Mouse (Mus musculus): ENCODE measurements around the gene Srcin1. TPM values are rescaled to one million over a fixed set of nuclear protein-coding genes. Genes with fewer than 3 reads are reported as not detected.

The Srcin1 gene
- polyA plus RNA-seq (2016; fragmentation: Nextera tagmentation; extraction: Ambion mirVana) = 6.5 and 7.3 TPM in 2 replicates

GRCm38 (mm10) chr11:97576136-97576906, at the start of gene Srcin1:
Gene Srcin1, minus strand, starts transcription at chr11:97576186.
- H3K9me3 ChIP-seq = no peaks in the 10 kb centered on the region
- peak within 1 kb of the TSS; percentile 79 for H3K4me3 ChIP-seq
- peak within 1 kb of the TSS; percentile 97 for H3K27ac ChIP-seq (replicated peaks)
- peaks cover 55% of the 10 kb centered on the region for H3K4me1 ChIP-seq
- WGBS = 31% methylated on average over 9 of the region's 9 CpGs
- H3K9ac ChIP-seq (replicated peaks) = peak within 1 kb of the TSS; percentile 90
- peaks cover 59% of the 10 kb centered on the region for H3K27me3 ChIP-seq
- H3K4me2 ChIP-seq (replicated peaks) = peak within 1 kb of the TSS; percentile 85
- H3K36me3 ChIP-seq = no peaks in the 10 kb centered on the region
- no peak for ATAC-seq (ENCODE audit: low FRiP score, low read depth)

GRCm38 (mm10) chr11:97625551-97625950, 49.6 kb upstream of the Srcin1 start:
- H3K27me3 ChIP-seq = peaks cover 74% of the 10 kb centered on the region
- no peak overlapping the region for H3K27ac ChIP-seq (replicated peaks)
- no peak for ATAC-seq (ENCODE audit: low FRiP score, low read depth)
- H3K4me1 ChIP-seq = peaks cover 30% of the 10 kb centered on the region
- WGBS = 72% methylated on average over 5 of the region's 5 CpGs
- no peak overlapping the region for H3K4me3 ChIP-seq
- no peaks in the 10 kb centered on the region for H3K36me3 ChIP-seq
- no peak overlapping the region for H3K4me2 ChIP-seq (replicated peaks)
- no peak overlapping the region for H3K9ac ChIP-seq (replicated peaks)
- no peaks in the 10 kb centered on the region for H3K9me3 ChIP-seq

- no peak for ATAC-seq (ENCODE audit: low FRiP score, low read depth)
- no peaks in the 10 kb centered on the region for H3K9me3 ChIP-seq
- no peaks in the 10 kb centered on the region for H3K36me3 ChIP-seq
- WGBS = 65% methylated on average over 9 of the region's 9 CpGs
- peaks cover 23% of the 10 kb centered on the region for H3K4me1 ChIP-seq
- no peak overlapping the region for H3K27ac ChIP-seq (replicated peaks)
- H3K27me3 ChIP-seq = peaks cover 64% of the 10 kb centered on the region
- no peak overlapping the region for H3K9ac ChIP-seq (replicated peaks)
- no peak overlapping the region for H3K4me3 ChIP-seq
- H3K4me2 ChIP-seq (replicated peaks) = no peak overlapping the region
Observed at GRCm38 (mm10) chr11:97623166-97623565, 47.2 kb upstream of the Srcin1 start.

GRCm38 (mm10) chr11:97622440-97622839, 46.5 kb upstream of the Srcin1 start:
- 0 out of 2 replicates have a peak, but pooled peaks have one; percentile 41 for ATAC-seq (ENCODE audit: low FRiP score, low read depth)
- Histone ChIP-seq H3K4me3 (no peak overlapping the region), H3K4me1 (peaks cover 16% of the 10 kb centered on the region), H3K27ac (replicated peaks) (no peak overlapping the region), H3K27me3 (peaks cover 62% of the 10 kb centered on the region), H3K36me3 (no peaks in the 10 kb centered on the region), H3K9me3 (no peaks in the 10 kb centered on the region), H3K9ac (replicated peaks) (no peak overlapping the region), H3K4me2 (replicated peaks) (no peak overlapping the region)
- WGBS = 5% methylated on average over 6 of the region's 6 CpGs

GRCm38 (mm10) chr11:97619391-97619795, 43.4 kb upstream of the Srcin1 start:
- H3K4me3 ChIP-seq = no peak overlapping the region
- no peak overlapping the region for H3K9ac ChIP-seq (replicated peaks)
- H3K4me1 ChIP-seq = peaks cover 3% of the 10 kb centered on the region; the same call in 1 of the 2 replicates
- no peaks in the 10 kb centered on the region for H3K9me3 ChIP-seq
- H3K27me3 ChIP-seq = peaks cover 44% of the 10 kb centered on the region
- WGBS = 43% methylated on average over 5 of the region's 5 CpGs
- no peak overlapping the region for H3K4me2 ChIP-seq (replicated peaks)
- no peaks in the 10 kb centered on the region for H3K36me3 ChIP-seq
- no peak overlapping the region for H3K27ac ChIP-seq (replicated peaks)
- no peak for ATAC-seq (ENCODE audit: low FRiP score, low read depth)

GRCm38 (mm10) chr11:97618368-97618767, 42.4 kb upstream of the Srcin1 start:
- H3K9me3 ChIP-seq = no peaks in the 10 kb centered on the region
- ATAC-seq (ENCODE audit: low FRiP score, low read depth) = no peak

GRCm38 (mm10) chr11:97615276-97615675, 39.3 kb upstream of the Srcin1 start:
- Histone ChIP-seq H3K36me3 (no peaks in the 10 kb centered on the region), H3K27me3 (peaks cover 40% of the 10 kb centered on the region), H3K9ac (replicated peaks) (no peak overlapping the region), H3K4me3 (no peak overlapping the region), H3K4me1 (peaks cover 3% of the 10 kb centered on the region; the same call in 1 of the 2 replicates), H3K9me3 (no peaks in the 10 kb centered on the region), H3K27ac (replicated peaks) (no peak overlapping the region), H3K4me2 (replicated peaks) (no peak overlapping the region)
- WGBS = 81% methylated on average over 4 of the region's 4 CpGs
- ATAC-seq (ENCODE audit: low FRiP score, low read depth) = no peak

More at GRCm38 (mm10) chr11:97618368-97618767, 42.4 kb upstream of the Srcin1 start:
- H3K36me3 ChIP-seq = no peaks in the 10 kb centered on the region
- 66% methylated on average over 11 of the region's 11 CpGs for WGBS
- H3K4me2 ChIP-seq (replicated peaks) = no peak overlapping the region
- no peak overlapping the region for H3K4me3 ChIP-seq
- H3K27ac ChIP-seq (replicated peaks) = no peak overlapping the region
- H3K9ac ChIP-seq (replicated peaks) = no peak overlapping the region
- peaks cover 33% of the 10 kb centered on the region for H3K27me3 ChIP-seq
- H3K4me1 ChIP-seq = peaks cover 3% of the 10 kb centered on the region; the same call in 1 of the 2 replicates

GRCm38 (mm10) chr11:97611076-97611475, 35.1 kb upstream of the Srcin1 start:
- WGBS = 78% methylated on average over 8 of the region's 8 CpGs
- H3K36me3 ChIP-seq = no peaks in the 10 kb centered on the region
- H3K4me3 ChIP-seq = no peak overlapping the region
- H3K4me1 ChIP-seq = 0 out of 2 replicates have a peak, but pooled peaks cover 2% of the 10 kb centered on the region
- no peak for ATAC-seq (ENCODE audit: low FRiP score, low read depth)
- no peak overlapping the region for H3K27ac ChIP-seq (replicated peaks)
- peaks cover 12% of the 10 kb centered on the region; the same call in 1 of the 2 replicates for H3K27me3 ChIP-seq
- no peak overlapping the region for H3K4me2 ChIP-seq (replicated peaks)
- H3K9me3 ChIP-seq = no peaks in the 10 kb centered on the region
- no peak overlapping the region for H3K9ac ChIP-seq (replicated peaks)

GRCm38 (mm10) chr11:97609743-97610142, 33.8 kb upstream of the Srcin1 start:
- WGBS = 91% methylated on average over 13 of the region's 13 CpGs
- no peak overlapping the region for H3K27ac ChIP-seq (replicated peaks)
- 0 out of 2 replicates have a peak, but pooled peaks cover 2% of the 10 kb centered on the region for H3K4me1 ChIP-seq
- no peak overlapping the region for H3K4me3 ChIP-seq
- ATAC-seq (ENCODE audit: low FRiP score, low read depth) = no peak
- no peak overlapping the region for H3K4me2 ChIP-seq (replicated peaks)
- no peaks in the 10 kb centered on the region for H3K9me3 ChIP-seq
- peaks cover 15% of the 10 kb centered on the region; the same call in 1 of the 2 replicates for H3K27me3 ChIP-seq
- no peaks in the 10 kb centered on the region for H3K36me3 ChIP-seq
- H3K9ac ChIP-seq (replicated peaks) = no peak overlapping the region

- H3K36me3 ChIP-seq = no peaks in the 10 kb centered on the region
- 74% methylated on average over 4 of the region's 4 CpGs for WGBS
- ATAC-seq (ENCODE audit: low FRiP score, low read depth) = no peak
- peaks cover 21% of the 10 kb centered on the region; the same call in 1 of the 2 replicates for H3K27me3 ChIP-seq
- H3K9ac ChIP-seq (replicated peaks) = no peak overlapping the region
- H3K4me1 ChIP-seq = 0 out of 2 replicates have a peak, but pooled peaks cover 2% of the 10 kb centered on the region
- H3K27ac ChIP-seq (replicated peaks) = no peak overlapping the region
- no peak overlapping the region for H3K4me3 ChIP-seq
- no peak overlapping the region for H3K4me2 ChIP-seq (replicated peaks)
- no peaks in the 10 kb centered on the region for H3K9me3 ChIP-seq
Observed at GRCm38 (mm10) chr11:97608933-97609332, 32.9 kb upstream of the Srcin1 start.

GRCm38 (mm10) chr11:97607056-97607725, 31.2 kb upstream of the Srcin1 start:
- ATAC-seq (ENCODE audit: low FRiP score, low read depth) = no peak

GRCm38 (mm10) chr11:97603891-97604290, 27.9 kb upstream of the Srcin1 start:
- 0 out of 2 replicates have a peak, but pooled peaks cover 5% of the 10 kb centered on the region for H3K4me1 ChIP-seq
- no peak overlapping the region for H3K4me2 ChIP-seq (replicated peaks)
- H3K9ac ChIP-seq (replicated peaks) = no peak overlapping the region
- H3K9me3 ChIP-seq = 0 out of 2 replicates have a peak, but pooled peaks cover 9% of the 10 kb centered on the region
- no peak overlapping the region for H3K27ac ChIP-seq (replicated peaks)
- peaks cover 9% of the 10 kb centered on the region; the same call in 1 of the 2 replicates for H3K27me3 ChIP-seq
- no peak overlapping the region for H3K4me3 ChIP-seq
- 78% methylated on average over 10 of the region's 10 CpGs for WGBS
- no peaks in the 10 kb centered on the region for H3K36me3 ChIP-seq
- no peak for ATAC-seq (ENCODE audit: low FRiP score, low read depth)

More at GRCm38 (mm10) chr11:97607056-97607725, 31.2 kb upstream of the Srcin1 start:
- 97% methylated on average over 8 of the region's 8 CpGs for WGBS
- Histone ChIP-seq H3K9me3 (no peaks in the 10 kb centered on the region), H3K4me2 (replicated peaks) (no peak overlapping the region), H3K9ac (replicated peaks) (no peak overlapping the region), H3K27ac (replicated peaks) (no peak overlapping the region), H3K4me1 (0 out of 2 replicates have a peak, but pooled peaks cover 4% of the 10 kb centered on the region), H3K36me3 (no peaks in the 10 kb centered on the region), H3K27me3 (peaks cover 21% of the 10 kb centered on the region; the same call in 1 of the 2 replicates), H3K4me3 (no peak overlapping the region)
